Mouse (Mus musculus) C2C12 (cell line): ENCODE data around the gene Ifrd1.
A peak's percentile ranks its signal among the peaks of the same experiment; 100 is the strongest.

Experiments
- CTCF ChIP-seq: IDR thresholded peaks from one replicate; pipeline ENCODE4 v1.5.1; 2011; ENCODE audit not compliant: control insufficient read depth, insufficient read depth, insufficient read length
- MAX ChIP-seq: IDR thresholded peaks from one replicate; pipeline ENCODE4 v1.6.1; 2011; ENCODE audit warnings: mild to moderate bottlenecking, control low read depth
- MYOD1 ChIP-seq: IDR thresholded peaks from one replicate; pipeline ENCODE4 v1.6.1; 2011; ENCODE audit warnings: low read depth; ENCODE audit not compliant: control insufficient read depth, insufficient read length
- MYOG ChIP-seq: IDR thresholded peaks from one replicate; pipeline ENCODE4 v1.6.1; 2011; ENCODE audit not compliant: control insufficient read depth, insufficient read length; ENCODE audit errors: extremely low read depth

DNA sequence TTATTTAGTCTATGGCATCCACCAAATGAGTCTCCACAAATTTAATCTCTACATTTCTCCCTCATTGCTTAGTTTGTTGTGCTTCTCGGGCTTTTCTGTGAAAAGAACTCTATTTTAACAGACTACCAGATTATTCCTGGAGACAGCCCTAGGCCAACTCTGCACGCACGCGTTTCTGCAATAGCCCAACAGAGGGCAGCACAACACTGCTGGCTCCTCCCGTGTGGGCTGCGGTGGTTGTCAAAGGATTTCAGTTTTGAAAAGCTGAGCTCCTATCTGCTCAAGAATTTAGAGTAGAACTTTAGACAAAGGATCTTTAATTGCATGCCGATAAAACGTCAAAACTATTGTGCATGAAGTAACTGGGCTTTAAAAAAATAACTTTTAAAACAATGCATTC lies 8.9 kb upstream of the Ifrd1 start:
- TF ChIP-seq CTCF (peak; percentile 87), MAX (no peak), MYOD1 (no peak), MYOG (no peak)
